Mouse (Mus musculus) right cerebral cortex, postnatal 36 days (tissue): ENCODE measurements at regions not wholly inside any gene's neighbourhood (a gene's known extent, or its start where the extent isn't known, plus 50 kb on each side); places are given as distances from the start of the nearest gene placed in this dataset.
A peak's percentile ranks its signal among the peaks of the same experiment; 100 is the strongest.

Source experiments
- DNase-seq, 2 experiments: peaks; one replicate each; pipeline ENCODE4 v3.0.0; 2022; ENCODE audit warnings: low spot score in 2 of 2, mixed read lengths in 1 of 2

- DNase-seq: no peak
Measured at GRCm38 (mm10) chr15:31841519-31841918, 239.9 kb downstream of the Fam173b start.

DNA sequence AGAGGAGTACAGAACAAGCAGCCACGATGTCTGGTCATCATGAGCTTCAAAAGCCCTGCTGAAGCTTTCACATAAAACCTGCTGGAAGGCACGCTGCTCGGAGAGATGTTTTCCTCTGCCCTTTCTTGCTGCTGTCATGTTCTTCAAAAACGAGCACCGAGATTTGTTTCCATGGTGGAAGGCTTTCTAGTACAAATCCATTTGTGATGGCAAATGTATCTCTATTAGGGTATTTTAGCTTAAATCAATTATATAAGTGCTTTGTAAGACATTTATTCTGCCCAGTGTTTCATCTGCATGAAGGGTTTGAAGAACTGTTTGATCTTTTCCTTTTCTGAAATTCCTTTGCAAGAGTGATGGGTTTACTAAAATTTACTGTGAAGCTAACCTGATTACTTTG, 253.1 kb downstream of the Fam173b start:
- no peak for DNase-seq

GRCm38 (mm10) chr15:31855188-31855587, 253.5 kb downstream of the Fam173b start:
- no peak for DNase-seq

DNA sequence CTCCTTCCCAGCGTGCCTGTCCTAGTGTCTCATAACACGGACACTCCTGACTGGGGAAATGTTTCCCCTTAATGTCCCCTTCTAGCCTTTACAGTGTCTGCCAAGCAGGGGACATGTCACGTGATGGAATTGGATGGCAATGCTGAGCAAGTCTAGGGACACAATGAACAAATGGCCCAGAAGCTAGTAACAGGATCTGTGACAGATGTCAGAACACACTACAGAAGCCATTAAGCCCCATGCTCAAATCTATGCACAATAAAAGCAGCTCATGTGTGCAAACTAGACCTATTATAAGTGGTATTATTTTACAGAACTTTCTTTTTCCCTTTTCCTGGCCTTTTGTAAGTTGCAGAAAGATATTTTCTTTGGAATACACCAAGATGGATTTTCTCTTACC, 267.4 kb downstream of the Fam173b start:
- no peak for DNase-seq

DNA sequence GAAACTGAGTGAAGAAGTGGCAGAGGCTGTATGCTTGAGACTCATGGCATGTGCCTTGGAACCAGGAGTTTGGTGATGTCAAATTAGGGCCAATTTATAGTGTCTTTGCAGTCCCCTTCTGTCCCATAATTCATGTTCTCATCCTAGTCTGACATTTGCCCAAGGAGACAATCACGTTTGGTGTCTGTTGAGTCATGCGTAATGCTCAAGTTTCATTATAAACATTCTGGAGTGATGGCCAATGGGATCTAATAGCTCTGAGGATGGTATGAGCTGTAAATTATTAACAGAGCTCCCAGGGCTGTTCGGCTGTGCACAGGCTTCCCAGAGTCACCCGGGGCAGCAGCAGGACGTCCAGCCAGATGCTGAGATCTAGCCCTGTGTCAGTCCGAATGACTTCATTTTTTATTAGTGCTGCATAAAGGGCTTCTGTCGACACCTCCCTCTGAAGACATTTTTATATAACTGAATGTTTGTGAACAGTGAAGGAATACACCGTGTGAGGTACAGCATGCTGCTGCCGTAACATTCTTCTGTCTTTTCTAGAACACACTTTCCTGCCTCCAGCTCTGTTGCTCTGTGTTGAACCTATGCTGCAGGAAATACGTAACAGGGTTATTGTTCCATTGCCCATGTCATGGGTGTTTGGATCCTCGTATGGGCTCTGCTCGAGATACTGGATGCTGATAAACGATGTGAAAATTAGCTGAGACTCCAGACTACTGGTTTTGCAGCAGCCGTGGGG, 268.2 kb downstream of the Fam173b start:
- no peak for DNase-seq

- no peak for DNase-seq
Measured at GRCm38 (mm10) chr15:31875436-31875835, 273.8 kb downstream of the Fam173b start.

GRCm38 (mm10) chr15:31880479-31880878, 278.8 kb downstream of the Fam173b start:
- DNase-seq: no peak

DNA sequence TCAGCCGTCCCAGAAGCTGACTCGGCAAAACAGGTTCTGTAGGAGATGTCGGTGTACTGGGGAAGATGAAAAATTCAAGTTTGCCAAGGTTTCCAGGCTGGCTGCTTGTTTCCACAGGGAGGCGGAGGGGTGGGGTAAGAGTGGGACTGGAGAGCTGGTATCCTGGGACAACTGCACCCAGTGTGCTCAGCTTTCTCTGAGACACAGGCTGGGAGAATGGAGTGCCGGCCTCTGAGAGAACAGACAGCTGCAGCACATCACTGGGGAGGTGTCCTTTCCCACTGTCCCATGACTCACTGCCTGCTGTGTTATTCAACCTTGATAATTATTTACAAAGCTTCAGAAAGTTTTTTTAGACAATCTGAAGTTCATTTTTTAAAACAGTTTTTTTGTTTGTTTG, 280.7 kb downstream of the Fam173b start:
- no peak for DNase-seq

DNA sequence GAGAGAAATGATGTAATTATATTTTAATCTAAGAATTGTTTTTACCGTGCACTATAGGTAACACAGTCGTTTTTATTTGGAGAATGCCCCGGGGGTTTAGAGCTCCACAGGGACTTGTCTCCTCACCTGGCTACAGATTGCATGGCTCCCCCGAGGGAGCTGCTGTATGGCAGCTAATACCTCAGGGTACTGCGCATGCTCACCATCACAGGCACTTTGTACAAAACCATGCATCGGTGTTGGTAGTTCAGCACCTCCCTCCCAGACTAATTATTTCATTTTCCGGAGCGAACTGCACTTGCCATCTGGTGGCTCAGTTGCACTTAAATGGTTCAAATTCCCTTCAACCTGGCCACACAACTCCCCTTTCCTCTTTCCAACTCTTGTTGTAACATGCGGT, 281.9 kb downstream of the Fam173b start:
- no peak for DNase-seq

GRCm38 (mm10) chr15:31898904-31899650, 278.0 kb upstream of the Tas2r119 start:
- no peak for DNase-seq

GRCm38 (mm10) chr15:31900325-31900724, 276.8 kb upstream of the Tas2r119 start:
- DNase-seq: no peak

- no peak for DNase-seq
Measured at GRCm38 (mm10) chr15:31908432-31908831, 268.7 kb upstream of the Tas2r119 start.

DNA sequence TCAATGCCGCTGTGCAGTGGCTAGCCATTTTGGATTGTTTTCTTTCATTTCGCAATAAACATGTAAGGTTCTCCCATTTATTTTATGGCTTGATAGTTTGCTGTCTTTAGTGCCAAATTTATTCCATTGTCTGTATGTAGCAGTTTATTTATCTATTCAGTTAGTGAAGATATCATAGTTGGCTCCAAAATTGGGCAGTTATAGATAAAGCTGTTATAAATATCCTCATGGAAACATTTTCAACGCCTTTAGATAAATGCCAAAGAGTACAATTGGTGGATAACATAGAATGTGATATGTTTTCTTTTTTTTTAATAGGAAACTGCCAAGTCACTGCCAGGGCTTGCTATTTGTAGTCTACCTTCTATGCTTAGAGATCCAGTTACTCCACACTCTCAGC, 265.1 kb upstream of the Tas2r119 start:
- DNase-seq: no peak

DNA sequence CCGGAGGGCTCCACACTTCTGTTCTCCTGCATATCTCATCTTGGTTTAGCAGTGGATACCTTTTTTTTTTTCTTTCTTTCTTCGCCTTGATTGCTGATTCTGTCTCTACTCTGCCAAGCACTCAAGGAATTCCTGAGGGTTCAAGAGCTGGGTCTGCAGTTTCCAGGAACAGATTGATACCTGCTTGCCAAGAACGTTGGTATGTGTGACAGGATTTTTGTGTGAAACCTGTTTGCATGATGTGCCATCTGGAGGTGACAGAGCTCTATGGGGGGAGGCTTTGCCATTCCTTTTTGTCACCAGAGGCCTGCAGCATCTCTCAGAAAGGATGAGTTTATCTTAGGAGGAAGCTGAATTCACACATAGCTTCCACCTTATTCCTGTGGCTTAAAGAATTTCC, 255.6 kb upstream of the Tas2r119 start:
- DNase-seq: peak; percentile 2 to 4

- no peak for DNase-seq
Measured at GRCm38 (mm10) chr15:31960301-31960700, 216.8 kb upstream of the Tas2r119 start.

DNA sequence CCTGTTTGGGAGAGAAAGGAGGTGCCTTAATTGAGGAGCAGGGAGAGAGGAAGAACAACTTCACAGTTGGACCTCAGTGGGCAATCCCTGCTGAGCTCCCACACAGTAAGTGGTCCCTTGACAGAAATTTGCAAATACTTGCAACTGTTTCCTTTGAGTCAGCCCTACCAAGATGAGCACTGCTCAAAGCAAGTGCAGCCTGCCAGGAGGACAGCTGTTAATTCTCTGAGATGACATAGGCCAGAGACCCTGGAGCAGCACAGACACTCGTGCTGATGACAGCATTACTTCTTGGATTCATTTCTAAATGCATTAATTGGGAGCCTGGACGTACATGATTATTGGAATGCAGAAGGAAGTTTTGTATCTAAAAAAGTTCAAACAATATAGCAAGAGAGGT, 215.1 kb upstream of the Tas2r119 start:
- DNase-seq: no peak

- DNase-seq: no peak
Measured at GRCm38 (mm10) chr15:31964911-31965310, 212.2 kb upstream of the Tas2r119 start.

GRCm38 (mm10) chr15:31965542-31965941, 211.5 kb upstream of the Tas2r119 start:
- DNase-seq: no peak

- no peak for DNase-seq
Measured at GRCm38 (mm10) chr15:31972891-31973290, 204.2 kb upstream of the Tas2r119 start.

DNA sequence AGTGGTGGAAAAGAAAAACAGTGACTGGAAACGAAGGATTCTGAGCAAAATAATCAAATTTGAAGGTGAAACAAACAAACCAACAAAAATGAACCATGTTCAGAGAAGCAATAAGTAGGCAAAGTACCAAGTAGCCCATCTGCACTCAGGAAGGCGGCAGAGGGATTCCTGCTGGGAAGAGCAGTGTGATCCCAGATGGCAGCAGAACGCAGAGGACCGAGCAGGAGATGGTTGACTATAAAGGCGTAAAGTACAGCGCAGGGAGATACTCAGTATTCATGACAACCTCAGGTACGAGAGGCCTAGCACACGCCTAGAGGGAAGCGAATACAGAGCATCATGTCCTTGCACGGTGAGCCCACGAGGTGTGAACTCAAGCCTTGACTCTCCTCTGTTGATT, 203.2 kb upstream of the Tas2r119 start:
- DNase-seq: no peak

GRCm38 (mm10) chr15:31976461-31976860, 200.6 kb upstream of the Tas2r119 start:
- DNase-seq: no peak

- DNase-seq: no peak
Measured at GRCm38 (mm10) chr15:31977563-31977962, 199.5 kb upstream of the Tas2r119 start.

- no peak for DNase-seq
Measured at GRCm38 (mm10) chr15:31979961-31980360, 197.1 kb upstream of the Tas2r119 start.
